Mouse (Mus musculus) R1 (cell line): ENCODE data around the gene Ubqln1.
"Not testable (repeated sequence)": the region's sequence is repeated elsewhere in the genome, so short reads cannot be mapped to it uniquely, and the experiment has no call there.

ENCODE experiments used
- DNase-seq: peaks from one replicate; pipeline ENCODE4 v3.0.0-alpha.2; 2018; ENCODE audit warnings: low read depth, low spot score

The Ubqln1 gene

DNA sequence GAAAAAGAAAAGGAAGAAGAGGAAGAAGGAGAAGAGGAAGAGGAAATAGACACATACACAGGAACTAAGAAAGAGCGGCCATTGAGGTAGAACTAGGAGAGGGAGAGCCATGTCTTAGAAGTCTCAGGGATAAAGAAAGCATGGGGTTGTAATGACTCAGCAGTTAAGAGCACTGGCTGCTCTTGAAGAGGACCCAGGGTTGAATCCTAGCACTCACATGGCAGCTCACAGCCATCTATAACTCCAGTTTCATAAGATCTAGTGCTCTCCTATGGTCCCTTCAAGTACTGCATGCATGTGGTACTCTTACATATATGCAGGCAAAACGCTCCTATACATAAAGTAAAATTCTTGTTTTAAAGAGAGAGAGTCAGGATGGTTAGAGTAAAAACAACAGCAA lies 59.4 kb downstream of the Ubqln1 start:
- no peak for DNase-seq

DNA sequence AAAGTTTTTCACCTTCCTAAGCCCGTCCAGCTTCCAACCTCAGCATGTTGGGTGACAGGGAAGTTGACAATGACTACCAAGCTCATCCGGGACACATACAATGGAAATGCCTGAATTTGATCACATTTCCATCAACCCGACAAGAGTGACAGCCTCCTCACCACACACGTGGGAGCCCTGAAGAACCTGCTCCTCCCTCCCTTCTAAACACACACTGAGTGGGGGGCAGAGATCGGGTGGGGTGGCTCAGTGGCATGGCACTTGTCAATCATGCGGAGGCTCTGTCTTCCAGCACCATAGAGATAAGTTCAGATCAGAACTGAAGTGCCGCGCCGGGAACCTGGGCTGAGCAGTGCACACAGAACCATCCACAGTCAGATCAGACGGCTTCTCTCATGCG lies 65.0 kb downstream of the Ubqln1 start:
- no peak for DNase-seq

DNA sequence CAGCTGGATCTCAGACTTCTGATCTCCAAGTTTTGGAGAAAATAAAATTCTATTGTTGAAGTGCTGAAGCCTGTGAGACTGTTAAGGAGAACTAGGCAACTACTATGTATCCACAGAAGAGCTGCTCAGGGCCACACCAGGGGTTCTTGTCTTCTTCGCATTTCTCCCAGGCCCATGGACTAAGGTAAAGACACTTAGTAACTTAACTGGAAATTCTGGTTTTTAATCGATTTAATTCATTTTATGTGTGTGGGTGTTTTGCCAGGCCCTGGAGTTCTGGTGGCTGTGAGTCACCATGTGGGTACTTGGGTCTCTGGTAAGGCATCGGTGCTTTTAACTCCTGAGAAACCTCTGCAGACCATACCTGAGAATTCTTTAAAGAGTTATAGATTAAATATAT lies 65.8 kb downstream of the Ubqln1 start:
- DNase-seq = no peak

DNA sequence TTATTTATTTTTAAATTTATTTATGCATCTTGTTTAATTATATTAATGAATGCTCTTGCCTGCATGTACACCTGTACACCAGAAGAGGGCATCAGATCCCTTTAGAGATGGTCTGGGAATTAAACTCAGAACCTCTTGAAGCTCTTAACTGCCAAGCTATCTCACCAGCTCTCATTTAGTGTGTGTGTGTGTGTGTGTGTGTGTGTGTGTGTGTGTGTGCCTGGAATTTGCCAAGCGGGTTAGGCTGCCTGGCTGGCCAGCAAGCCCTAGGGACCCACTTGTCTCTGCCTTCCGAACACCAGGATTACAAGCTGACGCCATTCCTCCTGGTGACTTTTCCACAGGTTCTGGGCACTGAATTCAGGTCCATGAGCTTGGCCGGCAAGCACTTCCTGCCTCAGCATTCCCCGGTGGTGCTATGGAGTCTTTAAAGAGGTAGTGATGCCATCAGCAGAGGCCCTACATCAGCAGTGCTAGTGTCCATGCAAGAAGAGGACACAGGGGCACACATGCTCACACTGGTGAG lies 66.4 kb downstream of the Ubqln1 start:
- no peak for DNase-seq

DNA sequence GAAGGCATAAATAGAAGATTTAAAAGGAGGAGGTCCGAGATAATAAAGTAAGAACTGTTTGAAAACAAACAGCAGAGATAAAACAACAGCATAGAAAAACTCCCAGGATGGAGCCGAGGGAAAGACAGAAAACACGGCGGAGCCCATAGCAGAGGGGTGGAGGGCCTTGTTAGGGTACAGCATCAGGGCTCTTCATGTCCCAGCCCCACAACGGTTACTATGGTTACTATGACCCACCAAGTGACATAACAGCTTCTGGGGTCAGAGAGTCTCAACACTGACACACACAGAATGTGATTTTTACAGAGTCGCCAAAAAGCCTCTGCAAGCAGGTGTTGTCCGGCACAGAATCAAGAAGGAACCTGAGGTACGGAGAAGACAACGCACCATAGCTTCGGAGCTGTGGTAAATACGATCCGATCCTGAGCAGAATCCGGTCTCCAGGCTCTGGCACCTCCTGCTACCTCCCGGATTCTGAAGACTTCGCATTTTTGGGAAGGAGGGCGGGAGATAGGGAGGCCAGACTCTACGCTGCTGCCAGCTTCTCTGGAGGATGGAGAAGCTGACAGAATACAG lies 67.1 kb downstream of the Ubqln1 start:
- DNase-seq = peak; percentile 86

DNA sequence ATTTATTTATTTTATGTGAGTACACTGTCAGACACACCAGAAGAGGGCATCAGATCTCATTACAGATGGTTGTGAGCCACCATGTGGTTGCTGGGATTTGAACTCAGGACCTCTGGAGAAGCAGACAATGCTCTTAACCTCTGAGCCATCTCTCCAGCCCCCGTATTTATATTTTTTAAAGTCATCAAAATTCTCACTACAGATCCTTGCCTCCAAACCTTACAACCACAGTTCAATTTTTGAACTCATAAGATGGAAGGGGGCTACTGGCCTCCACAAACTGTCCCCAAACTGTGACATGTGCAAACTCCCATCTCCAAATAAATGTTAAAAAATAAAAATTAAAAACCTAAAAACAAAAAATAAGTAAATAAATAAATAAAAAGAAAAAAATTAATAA lies 67.7 kb downstream of the Ubqln1 start:
- no peak for DNase-seq

DNA sequence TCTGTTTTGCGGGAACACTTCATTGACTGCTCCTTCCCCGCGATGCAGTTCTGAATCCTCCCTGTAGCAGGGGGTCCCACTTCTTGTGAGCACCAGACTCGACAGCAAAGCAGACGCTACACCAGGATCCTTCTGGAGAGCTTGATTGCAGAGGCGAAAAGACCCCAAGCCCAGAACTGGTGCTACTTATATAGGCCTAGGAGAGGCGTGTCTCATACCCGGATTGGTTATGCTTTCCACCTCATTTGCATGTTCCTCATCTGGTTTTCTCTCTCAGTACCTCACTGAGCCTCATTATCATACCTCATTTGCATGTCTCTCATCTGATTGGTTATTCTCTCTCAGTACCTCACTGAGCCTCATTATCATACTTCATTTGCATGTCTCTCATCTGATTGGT lies 68.8 kb downstream of the Ubqln1 start:
- not testable (repeated sequence) for DNase-seq

DNA sequence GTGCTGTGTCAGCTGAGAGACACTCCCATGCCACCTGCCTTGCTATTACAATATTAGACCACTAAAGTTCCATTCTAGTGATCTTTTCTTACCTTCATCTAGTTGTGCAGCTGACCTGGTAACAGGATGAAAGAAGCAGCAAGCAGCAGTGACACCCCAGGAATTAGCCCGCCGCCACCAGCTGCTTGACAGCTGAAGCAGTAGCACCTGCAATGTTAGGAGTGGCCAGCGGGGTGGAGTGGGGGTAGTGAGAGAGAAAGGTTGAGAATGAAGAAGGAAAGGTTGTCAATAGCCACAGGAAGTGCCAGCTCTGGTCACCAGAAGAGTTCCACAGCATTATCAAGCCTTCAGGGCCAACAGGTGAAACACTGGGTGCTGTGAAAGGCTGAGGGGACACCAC lies 83.8 kb downstream of the Ubqln1 start:
- peak; percentile 32 for DNase-seq

DNA sequence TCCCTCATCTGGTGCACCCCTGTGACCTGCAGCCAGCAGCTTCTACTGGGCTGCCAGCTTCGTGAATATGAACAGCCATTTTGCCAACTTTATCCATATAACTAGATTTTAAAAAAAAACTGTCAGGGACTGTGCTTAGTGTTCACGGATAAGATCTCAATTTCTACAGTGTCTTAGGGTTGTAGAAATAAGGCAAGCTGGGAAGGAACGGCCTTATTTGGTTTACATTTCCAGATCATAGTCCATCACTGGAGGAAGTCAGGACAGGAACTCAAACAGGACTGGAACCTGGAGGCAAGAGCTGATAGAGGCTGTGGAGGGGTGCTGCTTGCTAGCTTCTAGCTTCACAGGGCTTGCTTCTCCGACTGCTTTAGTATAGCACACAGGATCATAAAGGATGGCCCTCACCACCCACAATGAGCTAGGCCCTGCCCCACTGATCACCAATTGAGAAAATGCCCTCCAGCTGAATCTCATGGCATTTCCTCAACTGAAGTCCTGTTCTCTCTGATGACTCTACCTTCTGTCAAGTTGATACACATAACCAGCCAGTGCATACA lies 85.7 kb downstream of the Ubqln1 start:
- DNase-seq = no peak

DNA sequence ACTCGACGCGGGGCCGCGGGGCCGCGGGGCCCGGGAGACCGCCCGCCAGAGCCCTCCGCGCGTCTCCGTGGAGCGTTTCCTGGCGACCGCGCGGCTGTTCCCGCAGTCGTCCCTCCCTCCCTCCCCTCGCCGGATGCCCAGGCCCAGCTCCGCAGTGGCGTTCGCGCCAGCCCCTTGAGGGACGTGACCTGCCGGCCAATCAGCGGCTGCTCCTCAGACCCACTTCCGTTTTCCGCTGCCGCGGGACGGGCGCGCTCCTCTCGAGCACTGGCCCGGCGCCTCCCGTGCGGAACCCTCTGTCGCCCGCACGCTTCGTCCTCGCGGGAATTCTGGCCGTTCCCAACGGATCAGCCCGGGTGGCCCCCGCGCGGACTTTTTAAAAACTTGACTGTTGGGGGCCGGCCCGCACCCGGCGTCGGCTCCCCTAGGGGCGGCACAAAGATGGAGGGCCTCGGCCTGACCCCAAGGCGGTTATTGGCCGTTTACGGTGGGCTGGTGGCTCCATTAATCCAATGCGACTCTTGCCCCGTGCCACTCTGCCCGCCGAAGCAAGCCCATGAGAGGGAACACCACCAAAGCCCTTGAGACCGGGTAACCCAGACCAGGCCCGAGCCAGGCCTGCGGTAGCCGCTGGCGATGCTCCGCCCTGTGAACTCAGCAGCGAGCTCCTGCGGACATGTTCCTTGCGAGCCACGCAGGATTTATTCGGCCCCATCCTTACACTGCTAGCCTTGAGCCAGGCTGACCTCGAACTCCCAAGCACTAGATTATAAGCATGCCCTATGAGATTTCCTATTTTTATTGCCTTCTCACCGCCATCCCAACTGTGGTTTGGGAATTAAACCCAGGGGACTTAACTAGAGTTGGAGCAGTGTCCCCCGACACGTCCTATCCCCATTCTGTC lies 86.4 kb downstream of the Ubqln1 start:
- DNase-seq = peak; percentile 94

DNA sequence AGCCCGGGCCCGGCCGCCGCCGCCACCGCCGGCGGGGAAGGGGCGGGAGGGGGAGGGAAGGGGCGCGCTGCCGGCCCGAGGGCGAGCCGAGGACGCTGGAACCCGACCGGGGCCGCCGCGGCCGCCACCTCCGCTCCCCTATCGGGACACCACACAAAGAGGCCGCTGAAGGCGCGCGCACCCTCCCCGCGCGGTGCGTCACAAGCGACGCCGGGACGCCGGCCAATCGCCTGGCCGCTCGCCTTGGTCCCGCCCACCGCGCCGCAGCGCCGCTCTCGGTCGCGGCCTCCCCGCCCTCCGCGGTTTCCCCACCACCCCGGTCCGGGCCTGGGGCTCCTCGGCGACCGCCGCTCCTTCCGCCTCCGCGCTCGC lies 87.1 kb downstream of the Ubqln1 start, which contains the start of gene Hnrnpa0:
Hnrnpa0 (minus strand) TSS at position 161 of the 372 bp plus-strand sequence.
- peak; percentile 89 for DNase-seq

DNA sequence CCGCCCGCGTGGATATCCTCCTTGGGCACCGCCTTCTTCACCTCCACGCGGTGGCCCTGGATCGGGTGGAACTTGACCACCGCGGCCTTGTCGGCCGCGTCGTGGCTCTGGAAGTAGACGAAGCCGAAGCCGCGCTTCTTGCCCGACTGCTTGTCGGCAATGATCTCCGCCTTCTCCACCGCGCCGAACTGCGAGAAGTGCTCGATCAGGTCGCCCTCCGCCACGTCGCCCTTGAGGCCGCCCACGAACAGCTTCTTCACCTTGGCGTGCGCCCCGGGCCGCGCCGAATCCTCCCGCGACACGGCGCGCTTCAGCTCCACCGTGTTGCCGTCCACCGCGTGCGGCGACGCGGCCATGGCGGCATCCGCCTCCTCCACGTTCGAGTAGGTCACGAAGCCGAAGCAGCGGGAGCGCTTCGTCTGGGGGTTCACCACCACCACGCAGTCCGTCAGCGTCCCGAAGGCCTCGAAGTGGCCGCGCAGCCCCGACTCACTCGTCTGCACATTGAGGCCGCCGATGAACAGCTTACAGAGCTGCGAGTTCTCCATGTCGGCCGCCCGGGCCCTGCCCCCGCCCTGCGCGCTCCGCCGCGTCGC lies 87.6 kb downstream of the Ubqln1 start:
- peak; percentile 58 for DNase-seq

DNA sequence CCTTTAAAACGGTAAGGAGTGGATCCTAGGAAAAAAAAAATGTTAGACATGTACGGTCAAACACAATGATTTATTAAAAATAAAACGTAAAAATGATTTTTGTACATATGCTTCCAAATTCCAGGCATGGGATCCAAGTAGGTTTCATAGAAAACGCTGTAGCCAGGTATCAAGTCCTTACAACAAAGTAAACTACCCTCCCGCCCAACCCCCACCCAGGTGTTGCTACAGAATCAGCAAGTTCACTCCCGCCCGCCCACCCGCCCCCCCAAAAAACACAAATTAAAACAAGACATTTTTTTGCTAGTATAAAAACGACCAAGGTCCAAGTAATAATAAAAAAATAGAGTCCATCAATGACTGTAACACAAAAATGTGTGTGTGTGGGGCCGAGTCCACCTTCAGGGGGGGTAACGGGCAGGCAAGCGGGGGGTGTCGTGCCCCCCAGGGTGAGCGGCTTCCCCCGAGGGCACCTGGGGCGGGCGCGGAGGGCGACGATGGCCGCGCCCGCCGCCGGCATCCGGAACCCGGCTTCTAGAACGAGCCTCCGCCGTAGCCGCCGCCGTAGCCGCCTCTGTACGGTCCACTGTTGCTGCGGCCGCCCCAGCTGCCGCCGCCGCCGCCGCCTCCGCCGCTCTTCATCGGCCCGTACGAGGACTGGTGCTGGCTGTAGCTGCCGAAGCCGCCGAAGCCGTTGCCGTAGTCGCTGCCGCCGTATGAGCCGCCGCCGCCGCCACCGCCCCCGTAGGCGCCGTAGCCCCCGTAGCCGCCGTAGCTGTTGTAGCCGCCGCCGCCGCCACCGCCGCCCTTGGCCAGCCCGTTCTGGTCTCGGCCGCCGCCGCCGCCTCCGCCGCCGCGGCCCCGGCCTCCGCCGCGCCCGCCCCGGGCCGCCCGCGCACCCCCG lies 88.3 kb downstream of the Ubqln1 start:
- DNase-seq = peak; percentile 40
